In the genomic region with DNA sequence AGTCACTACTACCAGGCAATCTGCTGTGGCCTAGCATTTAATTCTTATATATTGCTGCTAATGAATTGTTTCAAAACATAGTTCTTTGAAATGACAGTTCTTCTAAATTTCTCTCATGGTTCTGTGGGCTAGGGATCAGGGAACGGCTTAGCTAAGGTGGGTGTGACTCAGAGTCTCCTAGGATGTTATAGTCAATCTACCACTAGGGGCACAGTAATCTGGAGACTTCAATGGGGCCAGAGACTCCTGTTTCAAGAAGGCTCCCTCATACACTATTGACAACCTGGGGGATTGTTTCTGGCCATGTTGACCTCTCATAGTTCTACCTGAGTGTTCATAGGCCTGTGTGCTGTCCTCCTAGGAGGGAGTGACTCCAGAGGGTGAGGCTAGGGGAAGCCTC, we compare ENCODE assay signal across 18 mouse cellular contexts. TPM values are rescaled to one million over a fixed set of nuclear protein-coding genes. Genes with fewer than 3 reads are reported as not detected.
DNase-seq lines count a peak whose midpoint lies in the region; ATAC-seq and TF ChIP-seq lines count a peak whose summit lies in the region.
"Had no signal": no experiment of that assay in that cellular context is flagged by ENCODE, and none has a peak within 500 bp of the region (broad histone marks: within the 10 kb centered on the region; RNA-seq: fewer than 3 reads in every experiment).

No protein-coding gene starts in this region.

- peak; percentile 29 for DNase-seq in embryo, embryonic 10.5 days (ENCODE audit: low spot score)
- DNase-seq in embryo, embryonic 9.5 days (ENCODE audit: extremely low spot score): no peak
- DNase-seq in left cerebral cortex, adult 2 months (ENCODE audit: extremely low spot score in 1 of 2, low spot score in 2 of 2): no peak
- no peak for DNase-seq in left cerebral cortex, postnatal 4 days
- DNase-seq in Patski (ENCODE audit: low read depth, low spot score): no peak
- no peak for DNase-seq in right cerebral cortex, postnatal 36 days (ENCODE audit: low spot score in 2 of 2)
- DNase-seq in hindbrain, embryonic 14.5 days (ENCODE audit: low spot score): no peak
- DNase-seq: B cell, adult 2 months; gastrocnemius, postnatal 25 days; heart, postnatal 14 days; liver, embryonic 13.5 days; right cerebral cortex, postnatal 14 days; thymus, adult 18-20 months had no signal

- H3K4me2 ChIP-seq in hindbrain, embryonic 14.5 days (replicated peaks): no peak overlapping the region
- H3K4me2 ChIP-seq: liver, embryonic 13.5 days; neural tube, embryonic 13.5 days had no signal

- peaks cover 16% of the 10 kb centered on the region for H3K27me3 ChIP-seq in Patski
- no peaks in the 10 kb centered on the region for H3K27me3 ChIP-seq in hindbrain, embryonic 14.5 days (ENCODE audit: control insufficient read depth, insufficient read depth, low read length)
- H3K27me3 ChIP-seq: neural tube, embryonic 13.5 days had no signal

- no peak overlapping the region for H3K4me3 ChIP-seq in left cerebral cortex, adult 2 months
- H3K4me3 ChIP-seq in hindbrain, embryonic 14.5 days (replicated peaks; ENCODE audit: low read length): no peak overlapping the region
- H3K4me3 ChIP-seq: liver, embryonic 13.5 days; midbrain, embryonic 10.5 days; neural tube, embryonic 13.5 days had no signal

- WGBS in hindbrain, embryonic 14.5 days: 50% methylated on average over 1 of the region's 1 CpGs

- CTCF ChIA-PET in Patski (lab: Charles Lee): no interaction called here

- TF ChIP-seq CTCF in left cerebral cortex, adult 2 months (IDR thresholded peaks at IDR 0.05): peak; percentile 54
- TF ChIP-seq CTCF in Patski (IDR thresholded peaks at IDR 0.05): no peak

- H3K36me3 ChIP-seq in hindbrain, embryonic 14.5 days (replicated peaks; ENCODE audit: control insufficient read depth, insufficient read depth): no peaks in the 10 kb centered on the region
- H3K36me3 ChIP-seq: liver, embryonic 13.5 days; midbrain, embryonic 10.5 days; neural tube, embryonic 13.5 days had no signal

- H3K9me3 ChIP-seq in hindbrain, embryonic 14.5 days (ENCODE audit: control insufficient read depth, low read length): no peaks in the 10 kb centered on the region
- H3K9me3 ChIP-seq: liver, embryonic 13.5 days; midbrain, embryonic 10.5 days; neural tube, embryonic 13.5 days had no signal

- peak; percentile 74 for ATAC-seq in Patski
- ATAC-seq in megakaryocyte-erythroid progenitor cell, adult 5-6 weeks (replicated peaks; ENCODE audit: low FRiP score, low TSS enrichment, poor library complexity, severe bottlenecking): peak; percentile 86; the same call in 1 of the 2 replicates
- ATAC-seq in hindbrain, embryonic 14.5 days (ENCODE audit: low FRiP score): no peak

- intact Hi-C loops in left cerebral cortex, adult 2 months (cut with DNase I): no loop called here
- intact Hi-C loops in left cerebral cortex, postnatal 4 days (cut with DNase I): loop anchor here (10.0 kb wide), 1 partner anchor 221 kb away; the partner anchor contains the start of gene Tinf2

- POLR2A ChIA-PET in Patski (lab: Charles Lee): no interaction called here

- H3K27ac ChIP-seq in left cerebral cortex, adult 2 months: no peak overlapping the region
- no peak overlapping the region for H3K27ac ChIP-seq in hindbrain, embryonic 14.5 days
- H3K27ac ChIP-seq: liver, embryonic 13.5 days; midbrain, embryonic 10.5 days; neural tube, embryonic 13.5 days had no signal

- H3K9ac ChIP-seq in hindbrain, embryonic 14.5 days: no peak overlapping the region
- H3K9ac ChIP-seq: liver, embryonic 13.5 days; neural tube, embryonic 13.5 days had no signal

- in situ Hi-C loops in Patski (cut with MboI; ENCODE audit: low pct_unique_long_range_greater_than_20kb): no loop called here

- peaks cover 6% of the 10 kb centered on the region for H3K4me1 ChIP-seq in hindbrain, embryonic 14.5 days (replicated peaks; ENCODE audit: control insufficient read depth, insufficient read depth, low read length)

RNA-seq across cellular contexts. Expression of gene Sdr39u1, which starts 5.4 kb away (rescaled TPM):
- total RNA-seq in left cerebral cortex, adult 2 months (2021): 10 to 100 TPM; 91.3 to 96.9 TPM
- total RNA-seq in left cerebral cortex, postnatal 4 days (2021): 10 to 100 TPM; 63.1 to 75.9 TPM
- polyA plus RNA-seq in Patski (2021): 42.4 TPM
- total RNA-seq in megakaryocyte-erythroid progenitor cell, adult 5-6 weeks (2014; fragmentation: Nextera tagmentation): 7.8 and 17.0 TPM in 2 replicates
- total RNA-seq in megakaryocyte-erythroid progenitor cell, adult 5-6 weeks (2017): 3.9 and 6.7 TPM in 2 replicates
- 131 and 138 TPM in 2 replicates for polyA plus RNA-seq in hindbrain, embryonic 14.5 days (2014; fragmentation: Nextera tagmentation; extraction: Ambion mirVana)

RNA-seq across cellular contexts. Expression of gene Khnyn, which starts 20.8 kb away (rescaled TPM):
- total RNA-seq in left cerebral cortex, adult 2 months (2021): 10 to 100 TPM; 11.9 to 12.0 TPM
- total RNA-seq in left cerebral cortex, postnatal 4 days (2021): 10 to 100 TPM; 12.5 to 13.4 TPM
- polyA plus RNA-seq in Patski (2021): 16.2 TPM
- 10.9 and 12.1 TPM in 2 replicates for total RNA-seq in megakaryocyte-erythroid progenitor cell, adult 5-6 weeks (2014; fragmentation: Nextera tagmentation)
- 8.7 and 16.3 TPM in 2 replicates for total RNA-seq in megakaryocyte-erythroid progenitor cell, adult 5-6 weeks (2017)
- polyA plus RNA-seq in hindbrain, embryonic 14.5 days (2014; fragmentation: Nextera tagmentation; extraction: Ambion mirVana): 6.6 and 7.0 TPM in 2 replicates

RNA-seq across cellular contexts. Expression of gene Cbln3, which starts 21.3 kb away (rescaled TPM):
- under 1 TPM; 0.20 to 0.26 TPM for total RNA-seq in left cerebral cortex, adult 2 months (2021)
- total RNA-seq in left cerebral cortex, postnatal 4 days (2021): under 1 TPM; 0.44 to 0.74 TPM
- 0.12 TPM for polyA plus RNA-seq in Patski (2021)
- not detected in 2 replicates for total RNA-seq in megakaryocyte-erythroid progenitor cell, adult 5-6 weeks (2014; fragmentation: Nextera tagmentation)
- total RNA-seq in megakaryocyte-erythroid progenitor cell, adult 5-6 weeks (2017): not detected in 2 replicates
- polyA plus RNA-seq in hindbrain, embryonic 14.5 days (2014; fragmentation: Nextera tagmentation; extraction: Ambion mirVana): 0.51 and 0.56 TPM in 2 replicates
- total RNA-seq: gastrocnemius, postnatal 25 days had no signal

RNA-seq across cellular contexts. Expression of gene Cma1, which starts 39.0 kb away (rescaled TPM):
- total RNA-seq in left cerebral cortex, adult 2 months (2021): not detected
- total RNA-seq in left cerebral cortex, postnatal 4 days (2021): 10 to 100 TPM in 1 of 2 experiments, 1 to 10 TPM in 1; 9.8 to 12.4 TPM
- not detected for polyA plus RNA-seq in Patski (2021)
- 1.4 TPM in 1 of 2 replicates, not detected in the other for total RNA-seq in megakaryocyte-erythroid progenitor cell, adult 5-6 weeks (2014; fragmentation: Nextera tagmentation)
- total RNA-seq in megakaryocyte-erythroid progenitor cell, adult 5-6 weeks (2017): 1.1 TPM in 1 of 2 replicates, not detected in the other
- polyA plus RNA-seq in hindbrain, embryonic 14.5 days (2014; fragmentation: Nextera tagmentation; extraction: Ambion mirVana): 0.60 TPM in 1 of 2 replicates, not detected in the other
- polyA plus RNA-seq: forebrain, embryonic 11.5 days; midbrain, embryonic 10.5 days; neural tube, embryonic 13.5 days had no signal

RNA-seq across cellular contexts. Expression of gene Cma2, which starts 45.3 kb away (rescaled TPM):
- total RNA-seq in left cerebral cortex, adult 2 months (2021): not detected
- total RNA-seq in left cerebral cortex, postnatal 4 days (2021): not detected
- polyA plus RNA-seq in Patski (2021): not detected
- total RNA-seq in megakaryocyte-erythroid progenitor cell, adult 5-6 weeks (2014; fragmentation: Nextera tagmentation): not detected in 2 replicates
- total RNA-seq in megakaryocyte-erythroid progenitor cell, adult 5-6 weeks (2017): not detected in 2 replicates
- not detected in 2 replicates for polyA plus RNA-seq in hindbrain, embryonic 14.5 days (2014; fragmentation: Nextera tagmentation; extraction: Ambion mirVana)
- total RNA-seq: gastrocnemius, postnatal 25 days; heart, postnatal 14 days had no signal
- polyA plus RNA-seq: forebrain, embryonic 11.5 days; kidney, embryonic 14.5 days; liver, embryonic 13.5 days; midbrain, embryonic 10.5 days; neural tube, embryonic 13.5 days had no signal
